Mouse (Mus musculus) G1E (cell line): ENCODE data around the gene Slc5a4a. TPM values are rescaled to one million over a fixed set of nuclear protein-coding genes. Genes with fewer than 3 reads are reported as not detected.

Experiments used
- ATAC-seq: 2 replicates; pipeline ENCODE4 v1.8.0; 2016; ENCODE audit warnings: mild to moderate bottlenecking; ENCODE audit not compliant: insufficient number of reproducible peaks, poor library complexity, low FRiP score, severe bottlenecking; ENCODE audit errors: extremely low read depth
- DNase-seq: peaks from one replicate; pipeline ENCODE4 v3.0.0; 2012; ENCODE audit warnings: low spot score
- H3K27me3 ChIP-seq: 2 replicates; pipeline ENCODE4 v1.6.1; 2012; ENCODE audit warnings: mild to moderate bottlenecking, low read length, inconsistent platforms; ENCODE audit not compliant: insufficient read depth
- H3K36me3 ChIP-seq: replicated peaks from 2 replicates; pipeline ENCODE3; 2012; ENCODE audit warnings: mild to moderate bottlenecking, inconsistent platforms
- H3K4me1 ChIP-seq: 2 replicates; pipeline ENCODE4 v1.6.1; 2012; ENCODE audit warnings: low read depth, low read length, inconsistent platforms, mixed read lengths; ENCODE audit not compliant: insufficient read depth
- H3K4me3 ChIP-seq: 2 replicates; pipeline ENCODE4 v1.5.1; 2012; ENCODE audit warnings: low read depth, mild to moderate bottlenecking, inconsistent platforms, low read length, moderate library complexity, mixed read lengths
- H3K9me3 ChIP-seq: replicated peaks from 2 replicates; pipeline ENCODE4 v1.6.1; 2012; ENCODE audit warnings: inconsistent platforms
- CTCF ChIP-seq: IDR thresholded peaks from 2 replicates; pipeline ENCODE4 v1.5.1; 2012; ENCODE audit warnings: low read depth, low read length, inconsistent platforms, mixed read lengths
- GATA1 ChIP-seq: IDR thresholded peaks from 2 replicates; pipeline ENCODE4 v1.6.1; 2012; ENCODE audit warnings: borderline replicate concordance, low read length, inconsistent platforms, mixed read lengths
- GATA2 ChIP-seq: IDR thresholded peaks from 2 replicates; pipeline ENCODE4 v1.6.1; 2012; ENCODE audit warnings: low read depth, low read length, inconsistent platforms, borderline replicate concordance
- POLR2AphosphoS5 ChIP-seq: IDR thresholded peaks from 2 replicates; pipeline ENCODE4 v1.6.1; 2012; ENCODE audit warnings: low read depth, low read length, inconsistent platforms; ENCODE audit not compliant: insufficient replicate concordance
- TAL1 ChIP-seq: conservative IDR thresholded peaks from 2 replicates; pipeline ENCODE4 v1.6.1; 2012; ENCODE audit warnings: low read depth, low read length, inconsistent platforms, mixed read lengths
- polyA plus RNA-seq: library from polyadenylated mRNA; stranded (reverse); fragments of >175 nt; gene quantifications from 2 replicates; pipeline ENCODE4 v1.2.3, GENCODE M21; 2012
- total RNA-seq, 2 experiments: library from RNA; stranded (forward) in 1 of 2; stranded (reverse) in 1 of 2; fragments of 200-1000 nt in 1 of 2; fragments of >200 nt in 1 of 2; fragmentation: Nextera tagmentation in 1 of 2; gene quantifications; 2 replicates each; pipeline ENCODE4 v1.2.3; 2014 to 2017

Gene Slc5a4a
- total and polyA plus RNA-seq, 3 experiments: not detected

GRCm38 (mm10) chr10:76237341-76238225 is 90.3 kb downstream of the Slc5a4a start, which contains the start of gene Prmt2:
Gene Prmt2 (minus strand): TSS chr10:76237865.
- Histone ChIP-seq H3K27me3 (no peaks in the 10 kb centered on the region), H3K36me3 (no peaks in the 10 kb centered on the region), H3K9me3 (no peaks in the 10 kb centered on the region), H3K4me1 (peaks cover 14% of the 10 kb centered on the region), H3K4me3 (peak within 1 kb of the TSS; percentile 77)
- ATAC-seq: peak; percentile 90
- DNase-seq: peak; percentile 90
- no peak for TF ChIP-seq GATA2
- no peak for TF ChIP-seq POLR2AphosphoS5
- TF ChIP-seq CTCF: no peak
- TF ChIP-seq TAL1: no peak
- no peak for TF ChIP-seq GATA1

Other genes starting within 250 kb of the Slc5a4a start
- gene Smarcb1, start 225.8 kb upstream of the Slc5a4a start, total RNA-seq (2014; fragmentation: Nextera tagmentation): 48.4 and 54.9 TPM in 2 replicates
- gene Smarcb1, start 225.8 kb upstream of the Slc5a4a start, total RNA-seq (2017): 54.9 and 55.7 TPM in 2 replicates
- 254 and 362 TPM in 2 replicates for gene Smarcb1, start 225.8 kb upstream of the Slc5a4a start, polyA plus RNA-seq
- 135 and 169 TPM in 2 replicates for gene Chchd10, start 214.3 kb upstream of the Slc5a4a start, total RNA-seq (2014; fragmentation: Nextera tagmentation)
- 96.3 and 127 TPM in 2 replicates for gene Chchd10, start 214.3 kb upstream of the Slc5a4a start, total RNA-seq (2017)
- 376 and 450 TPM in 2 replicates for gene Chchd10, start 214.3 kb upstream of the Slc5a4a start, polyA plus RNA-seq
- not detected in 2 replicates for gene Mmp11, start 211.0 kb upstream of the Slc5a4a start, total RNA-seq (2014; fragmentation: Nextera tagmentation)
- gene Mmp11, start 211.0 kb upstream of the Slc5a4a start, total RNA-seq (2017): 0.11 and 0.12 TPM in 2 replicates
- gene Mmp11, start 211.0 kb upstream of the Slc5a4a start, polyA plus RNA-seq: 0.08 TPM in 1 of 2 replicates, not detected in the other
- 3.0 and 45.1 TPM in 2 replicates for gene Gm867, start 206.8 kb upstream of the Slc5a4a start, total RNA-seq (2014; fragmentation: Nextera tagmentation)
- gene Gm867, start 206.8 kb upstream of the Slc5a4a start, total RNA-seq (2017): not detected in 2 replicates
- not detected in 2 replicates for gene Gm867, start 206.8 kb upstream of the Slc5a4a start, polyA plus RNA-seq
- not detected in 2 replicates for gene Vpreb3, start 204.4 kb upstream of the Slc5a4a start, total RNA-seq (2014; fragmentation: Nextera tagmentation)
- not detected in 2 replicates for gene Vpreb3, start 204.4 kb upstream of the Slc5a4a start, total RNA-seq (2017)
- gene Vpreb3, start 204.4 kb upstream of the Slc5a4a start, polyA plus RNA-seq: not detected in 2 replicates
- not detected in 2 replicates for gene Gm5134, start 192.9 kb upstream of the Slc5a4a start, total RNA-seq (2014; fragmentation: Nextera tagmentation)
- not detected in 2 replicates for gene Gm5134, start 192.9 kb upstream of the Slc5a4a start, total RNA-seq (2017)
- not detected in 2 replicates for gene Gm5134, start 192.9 kb upstream of the Slc5a4a start, polyA plus RNA-seq
- gene Zfp280b, start 114.8 kb upstream of the Slc5a4a start, total RNA-seq (2014; fragmentation: Nextera tagmentation): 27.2 and 27.8 TPM in 2 replicates
- 9.9 and 11.3 TPM in 2 replicates for gene Zfp280b, start 114.8 kb upstream of the Slc5a4a start, total RNA-seq (2017)
- gene Zfp280b, start 114.8 kb upstream of the Slc5a4a start, polyA plus RNA-seq: 5.3 and 7.9 TPM in 2 replicates
- not detected in 2 replicates for gene Slc5a4b, start 36.5 kb upstream of the Slc5a4a start, total RNA-seq (2014; fragmentation: Nextera tagmentation)
- not detected in 2 replicates for gene Slc5a4b, start 36.5 kb upstream of the Slc5a4a start, total RNA-seq (2017)
- gene Slc5a4b, start 36.5 kb upstream of the Slc5a4a start, polyA plus RNA-seq: not detected in 2 replicates
- gene Prmt2, start 90.4 kb downstream of the Slc5a4a start, total RNA-seq (2014; fragmentation: Nextera tagmentation): 2.1 and 2.2 TPM in 2 replicates
- 2.9 and 4.1 TPM in 2 replicates for gene Prmt2, start 90.4 kb downstream of the Slc5a4a start, total RNA-seq (2017)
- 1.0 and 1.4 TPM in 2 replicates for gene Prmt2, start 90.4 kb downstream of the Slc5a4a start, polyA plus RNA-seq
- not detected in 2 replicates for gene S100b, start 106.4 kb downstream of the Slc5a4a start, total RNA-seq (2014; fragmentation: Nextera tagmentation)
- 0.12 TPM in 1 of 2 replicates, not detected in the other for gene S100b, start 106.4 kb downstream of the Slc5a4a start, total RNA-seq (2017)
- not detected in 2 replicates for gene S100b, start 106.4 kb downstream of the Slc5a4a start, polyA plus RNA-seq
- gene Dip2a, start 197.8 kb downstream of the Slc5a4a start, total RNA-seq (2014; fragmentation: Nextera tagmentation): 2.6 and 2.8 TPM in 2 replicates
- 2.6 and 4.3 TPM in 2 replicates for gene Dip2a, start 197.8 kb downstream of the Slc5a4a start, total RNA-seq (2017)
- 1.1 and 1.5 TPM in 2 replicates for gene Dip2a, start 197.8 kb downstream of the Slc5a4a start, polyA plus RNA-seq